ENCODE assay signal across 24 mouse cellular contexts in genomic region chr11:53502039-53502765, GRCm38 (mm10). TPM values are rescaled to one million over a fixed set of nuclear protein-coding genes. Genes with fewer than 3 reads are reported as not detected.
DNase-seq lines count a peak whose midpoint lies in the region; ATAC-seq and TF ChIP-seq lines count a peak whose summit lies in the region.
"Had no signal": no experiment of that assay in that cellular context is flagged by ENCODE, and none has a peak within 500 bp of the region (broad histone marks: within the 10 kb centered on the region; RNA-seq: fewer than 3 reads in every experiment).

No protein-coding gene starts in this region.

- no peaks in the 10 kb centered on the region for H3K27me3 ChIP-seq in cerebellum, adult 2 months (ENCODE audit: control insufficient read depth, insufficient read depth, low read length)
- peaks cover 22% of the 10 kb centered on the region for H3K27me3 ChIP-seq in megakaryocyte, embryonic 14.5 days (replicated peaks)
- peaks cover 18% of the 10 kb centered on the region; the same call in 1 of the 2 replicates for H3K27me3 ChIP-seq in limb, embryonic 10.5 days (ENCODE audit: low read depth, poor library complexity, severe bottlenecking)
- H3K27me3 ChIP-seq: heart, embryonic 15.5 days had no signal

- TF ChIP-seq CTCF in cerebellum, adult 2 months (IDR thresholded peaks at IDR 0.05; ENCODE audit: borderline replicate concordance, insufficient read depth, low read depth, low read length), result peak; percentile 33; the same call in 1 of the 2 replicates
- peak; percentile 44 for TF ChIP-seq CTCF in layer of hippocampus, adult 2 months (conservative IDR thresholded peaks at IDR 0.05)

- no peaks in the 10 kb centered on the region for H3K36me3 ChIP-seq in megakaryocyte, embryonic 14.5 days (replicated peaks; ENCODE audit: low read length)
- no peaks in the 10 kb centered on the region for H3K36me3 ChIP-seq in limb, embryonic 10.5 days
- H3K36me3 ChIP-seq: embryonic facial prominence, embryonic 13.5 days; heart, embryonic 15.5 days; hindbrain, embryonic 13.5 days; midbrain, embryonic 15.5 days had no signal

- 84% methylated on average over 8 of the region's 8 CpGs for WGBS in cerebellum, adult 2 months
- WGBS in limb, embryonic 10.5 days, result 81% methylated on average over 8 of the region's 8 CpGs

- H3K4me1 ChIP-seq in cerebellum, adult 2 months (ENCODE audit: control insufficient read depth, insufficient read depth, low read length), result peaks cover 23% of the 10 kb centered on the region
- H3K4me1 ChIP-seq in megakaryocyte, embryonic 14.5 days, result peaks cover 74% of the 10 kb centered on the region
- peaks cover 16% of the 10 kb centered on the region for H3K4me1 ChIP-seq in limb, embryonic 10.5 days
- H3K4me1 ChIP-seq: midbrain, embryonic 15.5 days had no signal

- no peak overlapping the region for H3K4me3 ChIP-seq in cerebellum, adult 2 months (replicated peaks; ENCODE audit: insufficient read depth, low read depth, low read length)
- no peak overlapping the region for H3K4me3 ChIP-seq in layer of hippocampus, adult 2 months
- peak overlapping the region; percentile 14 for H3K4me3 ChIP-seq in megakaryocyte, embryonic 14.5 days (replicated peaks)
- H3K4me3 ChIP-seq in limb, embryonic 10.5 days, result no peak overlapping the region
- H3K4me3 ChIP-seq: embryonic facial prominence, embryonic 13.5 days; heart, embryonic 15.5 days; hindbrain, embryonic 13.5 days; midbrain, embryonic 15.5 days had no signal

- no peak for DNase-seq in cerebellum, adult 2 months
- no peak for DNase-seq in cerebellum, adult 8-10 months
- DNase-seq in layer of hippocampus, adult 2 months (ENCODE audit: low spot score in 2 of 2), result no peak
- no peak for DNase-seq in layer of hippocampus, adult 8-10 months (ENCODE audit: low spot score in 2 of 2)
- no peak for DNase-seq in limb, embryonic 10.5 days (ENCODE audit: low spot score)
- DNase-seq: cerebellum, postnatal 36 days; kidney, adult 18-20 months; kidney, postnatal 36 days; thymus, postnatal 14 days had no signal

- TF ChIP-seq POLR2A in cerebellum, adult 2 months (IDR thresholded peaks at IDR 0.05; ENCODE audit: borderline replicate concordance, insufficient read depth, low read length), result no peak

- peaks cover 13% of the 10 kb centered on the region for H3K9me3 ChIP-seq in megakaryocyte, embryonic 14.5 days
- H3K9me3 ChIP-seq in limb, embryonic 10.5 days (replicated peaks), result no peaks in the 10 kb centered on the region
- H3K9me3 ChIP-seq: embryonic facial prominence, embryonic 13.5 days; heart, embryonic 15.5 days; hindbrain, embryonic 13.5 days; midbrain, embryonic 15.5 days had no signal

- H3K27ac ChIP-seq in cerebellum, adult 2 months (ENCODE audit: insufficient read depth, low read length), result no peak overlapping the region
- H3K27ac ChIP-seq in layer of hippocampus, adult 2 months, result no peak overlapping the region
- H3K27ac ChIP-seq in limb, embryonic 10.5 days, result no peak overlapping the region
- H3K27ac ChIP-seq: embryonic facial prominence, embryonic 13.5 days; heart, embryonic 15.5 days; hindbrain, embryonic 13.5 days; midbrain, embryonic 15.5 days had no signal

- no peak for ATAC-seq in megakaryocyte, adult 5-6 weeks (ENCODE audit: poor library complexity, severe bottlenecking)
- peak; percentile 53; the same call in 1 of the 2 replicates for ATAC-seq in erythroblast, adult 5-6 weeks (replicated peaks; ENCODE audit: low FRiP score, poor library complexity, severe bottlenecking)
- ATAC-seq: midbrain, embryonic 15.5 days had no signal

RNA-seq across cellular contexts. Expression of gene Sept8, which starts 16.9 kb away (rescaled TPM):
- polyA plus RNA-seq in cerebellum, adult 2 months (2012; rRNA removed), result 318 and 354 TPM in 2 replicates
- 100 to 1,000 TPM; 240 to 254 TPM for total RNA-seq in layer of hippocampus, adult 2 months (2021)
- 100 to 1,000 TPM; 248 to 260 (median 255) TPM for total RNA-seq in layer of hippocampus, adult 8-10 months (2022)
- 13.7 and 26.6 TPM in 2 replicates for polyA plus RNA-seq in megakaryocyte, embryonic 14.5 days (2012; ENCODE audit: insufficient read depth, low replicate concordance)
- 9.0 and 9.5 TPM in 2 replicates for total RNA-seq in megakaryocyte, adult 5-6 weeks (2015)
- 6.1 and 10.1 TPM in 2 replicates for total RNA-seq in megakaryocyte, adult 5-6 weeks (2017)
- 28.1 and 29.9 TPM in 2 replicates for total RNA-seq in erythroblast, adult 5-6 weeks (2015; ENCODE audit: low replicate concordance)
- 31.2 and 60.5 TPM in 2 replicates for total RNA-seq in erythroblast, adult 5-6 weeks (2017; ENCODE audit: low replicate concordance)
- 18.6 and 22.8 TPM in 2 replicates for polyA plus RNA-seq in limb, embryonic 10.5 days (2016; fragmentation: Nextera tagmentation; extraction: Ambion mirVana)

RNA-seq across cellular contexts. Expression of gene Sowaha, which starts 22.1 kb away (rescaled TPM):
- 23.1 and 27.1 TPM in 2 replicates for polyA plus RNA-seq in cerebellum, adult 2 months (2012; rRNA removed)
- total RNA-seq in layer of hippocampus, adult 2 months (2021), result 100 to 1,000 TPM; 137 to 142 TPM
- 100 to 1,000 TPM in 2 of 4 experiments, 10 to 100 TPM in 2; 91.6 to 119 (median 104) TPM for total RNA-seq in layer of hippocampus, adult 8-10 months (2022)
- polyA plus RNA-seq in megakaryocyte, embryonic 14.5 days (2012; ENCODE audit: insufficient read depth, low replicate concordance), result not detected in 2 replicates
- not detected in 2 replicates for total RNA-seq in megakaryocyte, adult 5-6 weeks (2015)
- total RNA-seq in megakaryocyte, adult 5-6 weeks (2017), result not detected in 2 replicates
- 178 and 210 TPM in 2 replicates for total RNA-seq in erythroblast, adult 5-6 weeks (2015; ENCODE audit: low replicate concordance)
- total RNA-seq in erythroblast, adult 5-6 weeks (2017; ENCODE audit: low replicate concordance), result 298 and 357 TPM in 2 replicates
- polyA plus RNA-seq in limb, embryonic 10.5 days (2016; fragmentation: Nextera tagmentation; extraction: Ambion mirVana), result 0.13 and 0.51 TPM in 2 replicates
- total RNA-seq: granulocyte monocyte progenitor cell, adult 5-6 weeks had no signal

RNA-seq across cellular contexts. Expression of gene Gm9945, which starts 22.2 kb away (rescaled TPM):
- polyA plus RNA-seq in cerebellum, adult 2 months (2012; rRNA removed), result 0.65 and 1.6 TPM in 2 replicates
- 1 to 10 TPM; 2.5 to 3.4 TPM for total RNA-seq in layer of hippocampus, adult 2 months (2021)
- 1 to 10 TPM; 1.8 to 4.9 (median 2.8) TPM for total RNA-seq in layer of hippocampus, adult 8-10 months (2022)
- not detected in 2 replicates for polyA plus RNA-seq in megakaryocyte, embryonic 14.5 days (2012; ENCODE audit: insufficient read depth, low replicate concordance)
- not detected in 2 replicates for total RNA-seq in megakaryocyte, adult 5-6 weeks (2015)
- total RNA-seq in megakaryocyte, adult 5-6 weeks (2017), result not detected in 2 replicates
- total RNA-seq in erythroblast, adult 5-6 weeks (2015; ENCODE audit: low replicate concordance), result 2.3 and 2.5 TPM in 2 replicates
- 5.2 and 6.7 TPM in 2 replicates for total RNA-seq in erythroblast, adult 5-6 weeks (2017; ENCODE audit: low replicate concordance)
- polyA plus RNA-seq in limb, embryonic 10.5 days (2016; fragmentation: Nextera tagmentation; extraction: Ambion mirVana), result not detected in 2 replicates
- total RNA-seq: granulocyte monocyte progenitor cell, adult 5-6 weeks had no signal
- polyA plus RNA-seq: embryonic facial prominence, embryonic 13.5 days; forebrain, embryonic 11.5 days; heart, embryonic 15.5 days; hindbrain, embryonic 13.5 days; limb, embryonic 14.5 days; lung, embryonic 16.5 days; neural tube, embryonic 11.5 days; small intestine, adult 2 months; stomach, embryonic 14.5 days had no signal

RNA-seq across cellular contexts. Expression of gene Gm9837, which starts 31.9 kb away (rescaled TPM):
- not detected in 2 replicates for polyA plus RNA-seq in cerebellum, adult 2 months (2012; rRNA removed)
- under 1 TPM in 1 of 2 experiments, not detected in 1; 0.52 TPM for total RNA-seq in layer of hippocampus, adult 2 months (2021)
- under 1 TPM in 1 of 4 experiments, not detected in 3; 0.69 TPM for total RNA-seq in layer of hippocampus, adult 8-10 months (2022)
- not detected in 2 replicates for polyA plus RNA-seq in megakaryocyte, embryonic 14.5 days (2012; ENCODE audit: insufficient read depth, low replicate concordance)
- total RNA-seq in megakaryocyte, adult 5-6 weeks (2015), result not detected in 2 replicates
- total RNA-seq in megakaryocyte, adult 5-6 weeks (2017), result not detected in 2 replicates
- not detected in 2 replicates for total RNA-seq in erythroblast, adult 5-6 weeks (2015; ENCODE audit: low replicate concordance)
- not detected in 2 replicates for total RNA-seq in erythroblast, adult 5-6 weeks (2017; ENCODE audit: low replicate concordance)
- polyA plus RNA-seq in limb, embryonic 10.5 days (2016; fragmentation: Nextera tagmentation; extraction: Ambion mirVana), result not detected in 2 replicates
- total RNA-seq: granulocyte monocyte progenitor cell, adult 5-6 weeks; layer of hippocampus, postnatal 25 days had no signal
- polyA plus RNA-seq: embryonic facial prominence, embryonic 13.5 days; forebrain, embryonic 11.5 days; heart, embryonic 15.5 days; hindbrain, embryonic 13.5 days; limb, embryonic 14.5 days; lung, embryonic 16.5 days; midbrain, embryonic 15.5 days; neural tube, embryonic 11.5 days; small intestine, adult 2 months; stomach, embryonic 14.5 days had no signal

RNA-seq across cellular contexts. Expression of gene Shroom1, which starts 45.2 kb away (rescaled TPM):
- polyA plus RNA-seq in cerebellum, adult 2 months (2012; rRNA removed), result 7.7 and 8.8 TPM in 2 replicates
- total RNA-seq in layer of hippocampus, adult 2 months (2021), result 1 to 10 TPM; 4.8 to 5.1 TPM
- total RNA-seq in layer of hippocampus, adult 8-10 months (2022), result 1 to 10 TPM; 4.7 to 5.9 (median 5.1) TPM
- polyA plus RNA-seq in megakaryocyte, embryonic 14.5 days (2012; ENCODE audit: insufficient read depth, low replicate concordance), result 0.07 TPM in 1 of 2 replicates, not detected in the other
- total RNA-seq in megakaryocyte, adult 5-6 weeks (2015), result 0.05 and 0.13 TPM in 2 replicates
- 0.07 and 4.5 TPM in 2 replicates for total RNA-seq in megakaryocyte, adult 5-6 weeks (2017)
- not detected in 2 replicates for total RNA-seq in erythroblast, adult 5-6 weeks (2015; ENCODE audit: low replicate concordance)
- not detected in 2 replicates for total RNA-seq in erythroblast, adult 5-6 weeks (2017; ENCODE audit: low replicate concordance)
- 1.8 and 3.9 TPM in 2 replicates for polyA plus RNA-seq in limb, embryonic 10.5 days (2016; fragmentation: Nextera tagmentation; extraction: Ambion mirVana)
- total RNA-seq: granulocyte monocyte progenitor cell, adult 5-6 weeks had no signal

Comparison
In these comparisons a context has a peak if more than half of its experiments do, and no peak if none do; other contexts are left out.
1. RNA of gene Sowaha, which starts 22.1 kb away (total RNA-seq): 178 to 357 TPM in erythroblast, adult 5-6 weeks, 137 to 142 TPM in layer of hippocampus, adult 2 months and 91.6 to 119 TPM in layer of hippocampus, adult 8-10 months; not detected in megakaryocyte, adult 5-6 weeks; every median in the first group is over 10 times any median in the second.